Mouse (Mus musculus) embryonic facial prominence, embryonic 14.5 days (tissue): ENCODE measurements at regions not wholly inside any gene's neighbourhood (a gene's known extent, or its start where the extent isn't known, plus 50 kb on each side); places are given as distances from the start of the nearest gene placed in this dataset.
"Not testable (repeated sequence)": the region's sequence is repeated elsewhere in the genome, so short reads cannot be mapped to it uniquely, and the experiment has no call there.

ENCODE experiments used
- ATAC-seq: fragments of 200-750 bp; cut with Nextera tagmentation; 2 replicates; pipeline ENCODE4 v1.8.0; 2017; ENCODE audit warnings: low read depth, moderate number of reproducible peaks, moderate TSS enrichment
- DNase-seq: peaks from one replicate; pipeline ENCODE4 v3.0.0-alpha.2; 2015; ENCODE audit warnings: low spot score
- H3K27ac ChIP-seq: fragments of 300-500 bp; sonication (generic); replicated peaks from 2 replicates; pipeline ENCODE4 v1.5.1; 2014; ENCODE audit warnings: low read depth, mild to moderate bottlenecking, low read length, moderate library complexity
- H3K27me3 ChIP-seq: fragments of 300-500 bp; sonication (generic); replicated peaks from 2 replicates; pipeline ENCODE4 v1.6.1; 2014; ENCODE audit warnings: low read length; ENCODE audit not compliant: control insufficient read depth, insufficient read depth
- H3K36me3 ChIP-seq: fragments of 300-500 bp; sonication (generic); 2 replicates; pipeline ENCODE4 v1.6.1; 2014; ENCODE audit warnings: low read length, mixed read lengths; ENCODE audit not compliant: control insufficient read depth, insufficient read depth
- H3K4me1 ChIP-seq: fragments of 300-500 bp; sonication (generic); 2 replicates; pipeline ENCODE4 v1.6.1; 2014; ENCODE audit warnings: antibody characterized with exemption, low read length; ENCODE audit not compliant: control insufficient read depth, insufficient read depth
- H3K4me2 ChIP-seq: fragments of 300-500 bp; sonication (generic); 2 replicates; pipeline ENCODE4 v1.6.1; 2014; ENCODE audit warnings: low read depth, mild to moderate bottlenecking, low read length, moderate library complexity, mixed read lengths
- H3K4me3 ChIP-seq: fragments of 300-500 bp; sonication (generic); 2 replicates; pipeline ENCODE4 v1.5.1; 2014; ENCODE audit warnings: low read depth, mild to moderate bottlenecking, low read length
- H3K9ac ChIP-seq: fragments of 300-500 bp; sonication (generic); 2 replicates; pipeline ENCODE4 v1.6.1; 2014; ENCODE audit warnings: low read depth, mild to moderate bottlenecking, low read length, moderate library complexity, mixed read lengths
- H3K9me3 ChIP-seq: fragments of 300-500 bp; sonication (generic); 2 replicates; pipeline ENCODE4 v1.6.1; 2016; ENCODE audit warnings: low read length; ENCODE audit not compliant: control insufficient read depth
- WGBS: fragments of 180-500 bp; shearing (Covaris S2); extraction: QIAGEN DNeasy Blood & Tissue Kit; methylation state at CpG from one replicate; pipeline ENCODE4 v1.1.7; 2014; 5-methylcytosine and 5-hydroxymethylcytosine counted together

DNA sequence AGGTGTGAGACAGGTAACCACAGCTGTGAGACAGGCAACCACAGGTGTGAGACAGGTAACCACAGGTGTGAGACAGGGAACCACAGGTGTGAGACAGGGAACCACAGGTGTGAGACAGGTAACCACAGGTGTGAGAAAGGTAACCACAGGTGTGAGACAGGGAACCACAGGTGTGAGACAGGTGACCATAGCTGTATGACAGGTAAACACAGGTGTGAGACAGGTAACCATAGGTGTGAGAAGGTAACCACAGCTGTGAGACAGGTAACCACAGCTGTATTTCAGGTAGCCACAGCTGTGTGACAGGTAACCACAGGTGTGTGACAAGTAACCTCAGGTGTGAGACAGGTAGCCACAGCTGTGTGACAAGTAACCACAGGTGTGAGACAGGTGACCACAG is 265.5 kb downstream of the Dysf start:
- H3K4me1 ChIP-seq, H3K4me3 ChIP-seq, DNase-seq, H3K27ac ChIP-seq, H3K27me3 ChIP-seq, H3K4me2 ChIP-seq, H3K36me3 ChIP-seq, ATAC-seq, H3K9ac ChIP-seq, H3K9me3 ChIP-seq: not testable (repeated sequence)

- H3K4me3 ChIP-seq: no peak overlapping the region
- WGBS: 78% methylated on average over 6 of the region's 6 CpGs
- DNase-seq: peak; percentile 41
- H3K4me2 ChIP-seq: no peak overlapping the region
- no peaks in the 10 kb centered on the region for H3K4me1 ChIP-seq
- ATAC-seq: no peak
- H3K9me3 ChIP-seq: no peaks in the 10 kb centered on the region
- no peak overlapping the region for H3K27ac ChIP-seq
- H3K27me3 ChIP-seq: no peaks in the 10 kb centered on the region
- H3K36me3 ChIP-seq: no peaks in the 10 kb centered on the region
- no peak overlapping the region for H3K9ac ChIP-seq
Observed at GRCm38 (mm10) chr6:84272520-84273311, 264.3 kb downstream of the Dysf start.

DNA sequence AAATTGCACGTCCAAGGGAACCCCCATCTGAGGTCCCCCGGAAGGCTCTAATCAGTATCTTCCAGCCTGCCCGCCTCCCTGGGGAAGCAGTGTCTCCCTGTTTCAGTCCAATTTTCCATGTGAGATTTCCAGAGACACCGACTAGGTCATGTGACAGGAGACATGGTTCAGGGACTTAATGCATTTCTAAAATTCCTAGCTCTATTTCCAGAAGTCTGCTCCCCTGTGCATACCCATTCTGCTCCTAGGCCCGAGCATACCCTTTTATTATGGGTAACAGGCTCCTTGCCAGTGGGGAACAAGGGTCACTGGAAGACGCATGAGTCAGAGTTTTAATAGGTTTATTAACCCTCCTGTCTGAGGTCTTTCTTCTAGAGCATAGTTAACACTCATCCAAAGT is 263.6 kb downstream of the Dysf start:
- Histone ChIP-seq H3K36me3 (no peaks in the 10 kb centered on the region), H3K27ac (no peak overlapping the region), H3K27me3 (no peaks in the 10 kb centered on the region), H3K9me3 (no peaks in the 10 kb centered on the region), H3K4me3 (no peak overlapping the region), H3K9ac (no peak overlapping the region), H3K4me1 (no peaks in the 10 kb centered on the region), H3K4me2 (no peak overlapping the region)
- DNase-seq (no peak), ATAC-seq (no peak)
- 72% methylated on average over 6 of the region's 6 CpGs for whole genome bisulfite sequencing

GRCm38 (mm10) chr6:84271441-84271840 is 263.1 kb downstream of the Dysf start:
- 87% methylated on average over 3 of the region's 3 CpGs for WGBS
- no peak for DNase-seq

GRCm38 (mm10) chr6:84270518-84271165 is 262.3 kb downstream of the Dysf start:
- no peak overlapping the region for H3K9ac ChIP-seq
- H3K4me3 ChIP-seq: no peak overlapping the region
- ATAC-seq: no peak
- no peaks in the 10 kb centered on the region for H3K36me3 ChIP-seq
- no peak for DNase-seq
- H3K9me3 ChIP-seq: no peaks in the 10 kb centered on the region
- no peak overlapping the region for H3K27ac ChIP-seq
- 57% methylated on average over 11 of the region's 12 CpGs for WGBS
- no peak overlapping the region for H3K4me2 ChIP-seq
- no peaks in the 10 kb centered on the region for H3K4me1 ChIP-seq
- H3K27me3 ChIP-seq: no peaks in the 10 kb centered on the region

More at GRCm38 (mm10) chr6:84271441-84271840, 263.1 kb downstream of the Dysf start:
- Histone ChIP-seq H3K9me3 (no peaks in the 10 kb centered on the region), H3K4me3 (no peak overlapping the region), H3K36me3 (no peaks in the 10 kb centered on the region), H3K27ac (no peak overlapping the region), H3K9ac (no peak overlapping the region), H3K4me1 (no peaks in the 10 kb centered on the region), H3K4me2 (no peak overlapping the region), H3K27me3 (no peaks in the 10 kb centered on the region)
- no peak for ATAC-seq

- no peak overlapping the region for H3K9ac ChIP-seq
- H3K9me3 ChIP-seq: no peaks in the 10 kb centered on the region
- H3K36me3 ChIP-seq: no peaks in the 10 kb centered on the region
- H3K4me3 ChIP-seq: no peak overlapping the region
- no peaks in the 10 kb centered on the region for H3K4me1 ChIP-seq
- no peak overlapping the region for H3K4me2 ChIP-seq
- no peaks in the 10 kb centered on the region for H3K27me3 ChIP-seq
- 79% methylated on average over 4 of the region's 4 CpGs for WGBS
- DNase-seq (no peak), ATAC-seq (no peak)
- H3K27ac ChIP-seq: no peak overlapping the region
Observed at GRCm38 (mm10) chr6:84269478-84269877, 261.1 kb downstream of the Dysf start.

DNA sequence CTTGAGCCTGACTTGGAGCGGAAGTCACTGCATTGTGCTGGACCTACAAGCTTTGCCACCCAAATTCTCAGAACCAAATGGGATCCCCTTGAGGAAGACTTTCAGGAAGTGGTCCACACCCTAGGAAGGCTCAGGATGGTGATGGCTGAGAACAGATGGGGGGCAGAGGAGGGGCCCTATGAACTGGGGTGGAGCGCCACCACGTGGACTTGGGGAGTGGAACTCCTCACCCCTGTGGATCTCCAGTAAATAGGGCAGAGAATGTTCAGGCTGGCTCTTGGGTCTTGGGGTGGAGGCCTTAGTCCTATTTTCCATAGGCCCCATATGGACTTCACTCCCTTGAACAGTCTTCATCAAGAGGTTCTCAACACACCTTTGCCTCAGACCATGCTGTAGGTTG is 260.6 kb downstream of the Dysf start:
- WGBS: 75% methylated on average over 3 of the region's 3 CpGs
- Histone ChIP-seq H3K4me1 (no peaks in the 10 kb centered on the region), H3K36me3 (no peaks in the 10 kb centered on the region), H3K9ac (no peak overlapping the region), H3K27me3 (no peaks in the 10 kb centered on the region), H3K27ac (no peak overlapping the region), H3K9me3 (no peaks in the 10 kb centered on the region), H3K4me2 (no peak overlapping the region), H3K4me3 (no peak overlapping the region)
- DNase-seq: no peak
- ATAC-seq: no peak

GRCm38 (mm10) chr6:84268111-84268510 is 259.7 kb downstream of the Dysf start:
- Histone ChIP-seq H3K9me3 (no peaks in the 10 kb centered on the region), H3K4me3 (no peak overlapping the region), H3K36me3 (no peaks in the 10 kb centered on the region), H3K4me2 (no peak overlapping the region), H3K9ac (no peak overlapping the region), H3K4me1 (no peaks in the 10 kb centered on the region), H3K27ac (no peak overlapping the region), H3K27me3 (no peaks in the 10 kb centered on the region)
- DNase-seq: no peak
- 85% methylated on average over 4 of the region's 4 CpGs for WGBS
- ATAC-seq: no peak

GRCm38 (mm10) chr6:84267526-84267925 is 259.1 kb downstream of the Dysf start:
- Histone ChIP-seq H3K9ac (no peak overlapping the region), H3K9me3 (no peaks in the 10 kb centered on the region), H3K27me3 (no peaks in the 10 kb centered on the region), H3K4me1 (no peaks in the 10 kb centered on the region), H3K4me3 (no peak overlapping the region), H3K27ac (no peak overlapping the region), H3K4me2 (no peak overlapping the region), H3K36me3 (no peaks in the 10 kb centered on the region)
- WGBS: 65% methylated on average over 6 of the region's 6 CpGs
- DNase-seq (no peak), ATAC-seq (no peak)
